Mouse (Mus musculus) kidney, adult 18-20 months (tissue): Measurements from ENCODE around the gene Ddx46.
"Not testable (repeated sequence)": the region's sequence is repeated elsewhere in the genome, so short reads cannot be mapped to it uniquely, and the experiment has no call there.

Source experiments
- DNase-seq: peaks from one replicate; pipeline ENCODE4 v3.0.0; 2021

The Ddx46 gene

DNA sequence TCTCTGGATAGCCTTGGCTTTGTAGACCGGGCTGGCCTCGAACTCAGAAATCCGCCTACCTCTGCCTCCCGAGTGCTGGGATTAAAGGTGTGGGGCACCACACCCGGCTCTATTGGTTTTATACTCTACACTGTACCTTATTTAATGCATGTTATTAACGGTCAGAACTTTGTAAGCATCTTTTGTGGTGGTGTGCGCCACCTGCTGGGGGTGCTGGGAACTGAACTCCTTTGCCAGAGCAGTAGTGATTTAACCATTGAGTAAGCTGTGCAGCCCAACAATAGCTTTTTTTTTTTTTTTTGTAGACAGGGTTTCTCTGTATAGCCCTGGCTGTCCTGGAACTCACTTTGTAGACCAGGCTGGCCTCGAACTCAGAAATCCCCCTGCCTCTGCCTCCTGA lies 5.7 kb downstream of the Ddx46 start:
- DNase-seq = peak; percentile 85

DNA sequence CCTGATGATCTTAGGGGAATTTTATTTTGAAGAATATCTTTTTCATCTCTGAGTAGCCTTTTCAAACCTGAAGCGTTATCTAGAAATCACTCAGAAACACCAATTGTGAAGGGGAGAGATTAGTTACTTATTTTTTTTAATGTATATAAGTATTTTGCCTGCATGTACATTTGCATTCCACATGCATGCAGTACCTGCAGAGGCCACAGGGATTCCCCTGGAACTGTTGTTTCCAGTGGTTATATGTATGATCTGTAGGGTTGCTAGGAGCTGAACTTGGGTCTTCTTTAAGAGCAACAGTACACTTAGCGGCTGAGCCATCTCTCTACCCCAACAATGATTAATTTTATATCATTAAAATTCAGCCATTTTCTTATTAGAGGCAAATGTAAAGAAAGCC lies 9.7 kb downstream of the Ddx46 start:
- DNase-seq = no peak

DNA sequence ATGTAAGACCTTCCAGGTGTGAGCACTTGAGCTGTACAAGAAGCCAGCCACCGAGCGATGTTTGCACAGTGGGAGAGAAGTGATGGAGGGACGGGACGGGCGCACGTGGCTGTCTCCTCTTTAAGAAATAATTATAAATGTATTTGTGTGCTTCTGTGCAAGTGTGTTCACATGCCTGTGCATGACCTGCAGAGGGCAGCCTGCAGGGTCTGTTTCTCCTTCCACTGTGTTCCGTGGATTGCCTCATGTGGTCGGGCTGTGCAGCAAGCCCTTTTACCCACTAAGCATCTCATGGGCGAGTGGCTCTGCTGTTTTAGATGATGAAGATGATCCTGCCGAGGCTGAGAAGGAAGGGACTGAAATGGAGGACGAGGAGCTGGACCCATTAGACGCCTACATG lies 15.3 kb downstream of the Ddx46 start:
- no peak for DNase-seq

DNA sequence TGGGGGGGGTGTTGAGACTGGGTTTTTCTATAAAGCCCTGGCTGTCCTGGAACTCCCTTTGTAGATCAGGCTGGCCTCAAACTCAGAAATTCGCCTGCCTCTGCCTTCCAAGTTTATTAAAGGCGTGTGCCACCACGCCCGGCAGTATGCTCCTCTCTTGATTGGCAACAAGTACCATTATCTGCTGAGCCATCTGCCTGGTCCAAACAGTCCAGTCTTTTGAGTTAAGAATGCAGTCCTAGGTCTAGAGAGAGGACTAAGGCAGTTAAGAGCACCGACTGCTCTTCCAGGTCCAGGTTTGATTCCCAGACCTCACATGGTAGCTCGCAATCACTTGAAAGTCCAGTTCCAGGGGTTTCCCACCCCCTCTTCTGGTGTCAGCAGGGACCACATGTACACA lies 16.2 kb downstream of the Ddx46 start:
- no peak for DNase-seq

GRCm38 (mm10) chr13:55668550-55668949 lies 33.7 kb downstream of the Ddx46 start:
- DNase-seq = peak; percentile 58

GRCm38 (mm10) chr13:55672711-55673110 lies 37.9 kb downstream of the Ddx46 start:
- no peak for DNase-seq

- no peak for DNase-seq
Measured at GRCm38 (mm10) chr13:55677364-55677763, 42.5 kb downstream of the Ddx46 start.

DNA sequence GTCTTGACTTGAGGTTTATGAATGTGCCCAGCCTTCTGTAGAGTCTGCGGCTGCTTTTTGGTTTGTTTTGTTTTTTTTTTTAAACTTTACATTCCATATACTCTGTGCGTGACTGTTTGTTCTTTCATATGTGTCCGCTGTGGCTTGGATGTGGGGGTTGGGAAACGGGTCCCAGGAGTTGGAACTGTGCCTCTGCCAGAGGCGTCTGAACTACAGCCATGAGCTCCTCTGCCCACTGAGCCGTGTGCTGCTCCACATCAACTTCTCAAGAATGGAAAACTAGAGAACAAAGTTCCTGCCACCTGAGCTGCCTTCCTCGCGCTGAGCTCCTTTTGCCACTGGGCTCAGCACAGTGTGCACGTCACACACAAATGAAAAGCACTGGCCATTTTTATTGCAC lies 47.4 kb downstream of the Ddx46 start:
- DNase-seq = peak; percentile 36

GRCm38 (mm10) chr13:55683581-55683980 lies 48.8 kb downstream of the Ddx46 start:
- no peak for DNase-seq

DNA sequence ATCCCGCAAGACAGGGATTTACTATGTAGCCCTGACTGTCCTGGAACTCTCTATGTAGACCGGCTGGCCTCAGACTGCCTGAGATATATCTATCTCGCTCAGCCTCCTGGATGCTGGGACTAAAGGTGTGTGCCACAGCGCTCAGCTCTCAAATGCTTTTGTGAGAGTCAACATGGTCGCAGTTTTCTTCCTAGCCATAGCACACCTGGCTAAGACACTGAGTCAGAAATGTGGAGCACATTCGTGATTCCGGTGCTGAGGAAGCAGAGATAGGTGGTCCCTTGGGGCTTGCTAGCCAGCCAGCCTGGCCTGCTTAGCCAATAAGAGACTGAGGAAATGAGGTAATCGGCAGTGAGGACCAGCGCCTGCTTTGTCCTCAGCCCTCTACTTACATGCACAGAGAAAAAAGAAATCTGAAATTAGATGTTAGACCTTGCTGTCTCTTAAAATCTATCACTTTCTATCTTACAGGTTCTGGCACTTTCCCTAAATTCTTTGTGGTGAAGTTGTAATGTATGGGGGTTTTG lies 51.3 kb downstream of the Ddx46 start:
- DNase-seq = no peak

DNA sequence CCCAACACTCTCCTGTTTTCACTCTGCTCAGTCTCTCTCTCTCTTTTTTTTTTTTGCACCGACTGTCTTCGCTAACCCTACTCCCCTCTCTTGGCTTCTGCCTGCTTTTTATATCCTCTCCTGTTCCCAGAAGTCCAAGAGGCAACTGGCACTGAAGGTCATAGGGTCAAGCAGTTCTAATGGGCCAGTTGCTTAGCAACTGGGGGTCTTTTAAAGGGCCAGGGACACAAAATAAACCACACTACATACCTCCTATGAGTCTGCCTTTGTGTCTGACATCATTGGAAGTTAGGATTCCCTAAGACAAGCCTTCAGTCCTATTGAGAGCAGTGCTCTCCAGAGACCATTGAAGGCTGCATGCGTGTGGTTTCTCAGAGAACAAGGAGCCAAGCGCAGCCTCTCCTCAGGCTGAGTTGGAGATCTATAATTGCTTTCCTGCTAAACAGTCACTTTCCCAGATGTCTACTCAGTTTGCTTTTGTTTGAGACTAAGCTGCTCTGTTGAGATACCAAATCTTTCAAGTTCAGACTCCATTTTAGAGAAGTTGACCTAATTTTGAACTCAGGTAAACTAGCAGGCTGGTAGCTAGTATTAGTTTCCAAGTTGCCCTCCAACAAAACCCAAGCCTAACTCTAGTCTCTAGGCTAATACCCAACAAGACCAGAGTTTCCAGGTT lies 53.2 kb downstream of the Ddx46 start:
- no peak for DNase-seq

DNA sequence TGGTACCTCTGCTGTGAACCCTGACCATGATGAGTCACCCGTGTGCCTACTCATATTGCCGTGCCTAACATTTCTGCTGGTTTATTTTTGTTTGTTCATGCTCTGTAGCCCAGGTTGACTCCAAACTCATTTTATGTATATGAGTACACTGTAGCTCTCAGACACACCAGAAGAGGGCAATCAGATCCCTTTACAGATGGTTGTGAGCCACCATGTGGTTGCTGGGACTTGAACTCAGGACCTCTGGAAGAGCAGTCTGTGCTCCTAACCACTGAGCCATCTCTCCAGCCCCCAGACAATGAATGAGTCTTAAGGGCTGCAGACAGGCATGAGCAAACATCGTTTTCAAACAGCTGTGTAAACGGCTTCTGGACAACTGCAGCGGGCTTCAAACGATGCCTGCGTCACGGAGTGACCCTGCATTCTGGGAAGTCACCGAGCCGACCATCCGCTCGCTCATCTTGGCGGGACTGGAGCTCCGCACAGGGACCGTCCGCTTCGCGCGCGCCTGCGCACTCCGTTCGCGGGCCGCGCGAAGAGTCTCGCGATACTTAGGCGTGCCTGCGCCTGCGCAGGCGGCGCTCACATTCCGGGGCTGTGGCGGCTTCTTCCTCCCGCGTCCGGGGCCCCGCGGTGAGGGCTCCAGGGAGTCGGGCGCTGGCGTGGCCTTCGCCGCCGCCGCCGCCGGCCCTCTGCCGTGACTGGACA lies 57.9 kb downstream of the Ddx46 start, which contains the start of gene B230219D22Rik:
B230219D22Rik (plus strand) TSS at position 590 of the 708 bp plus-strand sequence.
- DNase-seq = peak; percentile 90

GRCm38 (mm10) chr13:55693243-55693721 lies 58.5 kb downstream of the Ddx46 start:
- no peak for DNase-seq

DNA sequence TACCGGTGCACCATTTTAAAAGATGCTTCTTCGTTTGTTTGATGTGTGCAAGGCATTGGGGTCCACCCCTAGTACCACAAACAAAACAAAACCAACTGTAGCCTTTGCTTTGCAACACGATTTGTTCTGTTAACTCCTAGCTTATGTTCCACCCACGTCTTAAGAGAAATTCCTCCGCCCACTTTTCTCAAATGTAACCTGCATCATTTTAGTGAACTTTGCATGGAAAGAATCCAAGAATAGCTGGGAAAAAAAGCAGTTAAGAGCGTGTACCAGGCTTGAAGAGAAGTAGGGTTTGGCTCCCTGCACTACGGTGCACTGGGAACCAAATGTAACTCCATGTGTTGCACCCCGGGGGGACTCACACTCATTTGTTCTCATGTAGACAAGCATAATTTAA lies 59.3 kb downstream of the Ddx46 start:
- DNase-seq = no peak

DNA sequence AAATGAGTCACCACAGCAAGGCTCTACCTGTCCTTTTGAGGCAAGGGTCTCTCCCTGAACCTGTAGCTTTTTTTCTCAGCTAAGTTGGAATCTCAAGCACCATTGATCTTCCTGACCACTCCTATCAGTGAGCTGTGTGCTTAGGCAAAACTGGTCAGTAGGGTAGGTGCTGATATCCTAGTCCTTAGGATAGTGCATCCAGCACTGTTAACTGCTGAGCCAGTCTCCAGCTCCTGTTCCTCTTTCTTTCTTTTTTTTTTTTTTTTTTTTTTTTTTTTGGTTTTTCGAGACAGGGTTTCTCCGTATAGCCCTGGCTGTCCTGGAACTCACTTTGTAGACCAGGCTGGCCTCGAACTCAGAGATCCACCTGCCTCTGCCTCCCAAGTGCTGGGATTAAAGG lies 61.2 kb downstream of the Ddx46 start:
- not testable (repeated sequence) for DNase-seq

- DNase-seq = no peak
Measured at GRCm38 (mm10) chr13:55704301-55704700, 69.5 kb downstream of the Ddx46 start.

DNA sequence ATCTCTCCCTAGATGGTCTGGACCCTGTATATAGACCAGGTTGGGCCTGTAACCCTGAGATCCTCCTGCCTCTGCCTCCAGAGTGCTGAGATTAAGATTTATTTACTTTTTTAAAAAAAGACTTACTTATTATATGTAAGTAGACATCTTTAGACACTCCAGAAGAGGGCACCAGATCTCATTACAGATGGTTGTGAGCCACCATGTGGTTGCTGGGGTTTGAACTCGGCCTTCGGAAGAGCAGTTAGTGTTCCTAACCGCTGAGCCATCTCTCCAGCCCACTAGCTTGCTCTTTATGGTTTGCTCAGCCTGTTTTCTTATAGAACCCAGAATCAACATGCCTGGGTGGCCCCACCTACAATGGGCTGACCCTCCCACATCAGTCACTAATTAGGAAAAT lies 78.0 kb downstream of the Ddx46 start:
- DNase-seq = no peak

GRCm38 (mm10) chr13:55714501-55715166 lies 79.8 kb downstream of the Ddx46 start, which contains the start of gene Txndc15:
Gene Txndc15 (plus strand): TSS chr13:55714650.
- peak; percentile 92 for DNase-seq

DNA sequence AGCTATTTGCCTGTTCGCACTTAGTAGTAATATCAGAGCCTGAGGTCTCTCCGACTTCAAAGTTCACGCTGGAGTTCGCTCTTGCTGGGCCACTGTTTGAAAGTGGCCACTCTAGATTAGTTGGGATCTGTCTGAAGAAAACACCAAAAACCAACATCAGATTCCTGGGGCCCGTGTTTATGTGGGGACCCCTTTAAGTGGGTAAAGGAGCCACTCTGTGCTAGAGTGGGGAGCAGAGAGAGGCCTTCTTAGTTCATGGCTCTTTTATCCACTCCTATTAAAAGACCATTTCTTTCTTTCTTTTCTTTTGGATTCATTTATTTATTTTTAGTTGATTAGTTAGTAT lies 80.3 kb downstream of the Ddx46 start:
- DNase-seq = no peak

- no peak for DNase-seq
Measured at GRCm38 (mm10) chr13:55715908-55716510, 81.2 kb downstream of the Ddx46 start.

DNA sequence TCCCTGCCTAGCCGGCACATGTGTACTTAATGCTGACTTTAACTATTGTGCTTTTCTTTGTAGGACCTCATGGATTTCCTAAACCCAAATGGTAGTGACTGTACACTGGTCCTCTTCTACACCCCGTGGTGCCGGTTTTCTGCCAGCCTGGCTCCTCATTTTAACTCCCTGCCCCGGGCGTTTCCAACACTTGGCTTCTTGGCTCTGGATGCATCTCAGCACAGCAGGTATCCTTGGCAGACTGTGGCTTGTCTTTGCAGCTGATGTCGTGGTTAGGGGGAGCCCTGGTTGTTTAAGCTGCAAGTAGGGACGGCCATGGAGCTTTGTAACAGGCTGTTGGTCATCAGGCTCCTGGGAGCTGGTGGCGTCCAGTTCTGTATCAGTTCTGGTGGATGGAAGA lies 86.7 kb downstream of the Ddx46 start:
- no peak for DNase-seq

GRCm38 (mm10) chr13:55721995-55722394 lies 87.2 kb downstream of the Ddx46 start:
- DNase-seq = no peak

- DNase-seq = no peak
Measured at GRCm38 (mm10) chr13:55726598-55727119, 91.8 kb downstream of the Ddx46 start.
